Mouse (Mus musculus): ENCODE results near the gene Pde4d. TPM values are rescaled to one million over a fixed set of nuclear protein-coding genes. Genes with fewer than 3 reads are reported as not detected.

Gene Pde4d
- total RNA-seq, 2 experiments from 2014 or later: 72.4 to 79.0 TPM

- DNase-seq (ENCODE audit: low spot score in 2 of 2): no peak
Measured at GRCm38 (mm10) chr13:108554901-108555300, 105.2 kb downstream of the Pde4d start.

- no peak for DNase-seq (ENCODE audit: low spot score in 2 of 2)
Measured at GRCm38 (mm10) chr13:108596938-108597337, 147.2 kb downstream of the Pde4d start.

GRCm38 (mm10) chr13:108598673-108599072 lies 148.9 kb downstream of the Pde4d start:
- DNase-seq (ENCODE audit: low spot score in 2 of 2): no peak

DNA sequence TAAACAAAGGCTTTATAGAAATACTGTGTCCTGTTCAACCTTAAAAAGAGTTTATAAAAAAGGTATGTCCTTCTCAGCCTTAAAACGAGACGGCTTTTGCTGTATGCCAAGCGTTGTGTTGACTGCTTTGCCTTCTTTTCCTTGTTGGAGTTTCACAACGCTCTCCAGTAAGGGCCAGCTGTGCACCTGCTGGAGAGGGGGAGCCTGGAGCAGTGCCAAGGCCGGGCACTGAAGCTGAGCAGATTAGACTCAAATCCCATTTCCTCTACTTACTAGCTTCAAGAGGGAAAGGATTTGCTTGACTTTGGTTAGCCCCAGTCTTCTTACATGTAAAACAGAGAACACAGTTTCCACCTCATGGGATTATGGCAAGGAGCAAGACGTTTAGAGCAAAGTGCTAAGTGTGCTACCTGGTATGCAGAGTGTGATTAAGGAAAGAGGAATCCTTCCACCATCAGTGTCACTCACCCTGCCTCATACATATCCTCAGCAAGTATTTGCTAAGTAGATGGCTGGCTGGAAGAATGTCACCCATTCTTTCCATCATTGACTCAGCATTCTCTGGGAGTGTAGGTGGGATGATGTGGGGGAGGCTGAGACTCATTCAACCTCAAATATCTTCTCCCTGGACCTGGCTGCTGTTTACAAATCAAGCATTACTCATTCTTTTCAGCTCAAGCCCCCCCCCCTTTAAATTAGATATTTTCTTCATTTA lies 149.6 kb downstream of the Pde4d start:
- no peak for DNase-seq (ENCODE audit: low spot score in 2 of 2)

GRCm38 (mm10) chr13:108601021-108601420 lies 151.3 kb downstream of the Pde4d start:
- DNase-seq (ENCODE audit: low spot score in 2 of 2): no peak

DNA sequence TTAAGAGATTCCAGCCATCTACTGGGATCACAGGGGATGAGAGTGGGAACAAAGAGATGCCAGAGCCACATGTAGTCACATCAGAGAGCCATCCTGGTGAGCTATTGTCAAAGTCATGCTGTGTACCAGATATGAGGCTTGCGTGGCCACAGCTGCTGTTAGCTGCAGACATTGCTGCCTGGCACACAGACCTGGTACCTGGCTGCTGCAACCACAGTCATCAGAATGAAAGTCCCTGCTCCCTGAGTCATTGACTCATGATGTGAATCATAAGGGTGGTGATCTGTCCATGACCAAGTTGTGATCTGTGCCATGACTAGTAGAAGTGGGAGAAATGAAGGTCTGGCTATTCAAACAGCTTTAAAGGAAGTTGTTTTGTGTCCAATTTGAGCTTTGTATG lies 153.8 kb downstream of the Pde4d start:
- DNase-seq (ENCODE audit: low spot score in 2 of 2): no peak

- no peak for DNase-seq (ENCODE audit: low spot score in 2 of 2)
Measured at GRCm38 (mm10) chr13:108604213-108604612, 154.5 kb downstream of the Pde4d start.

- no peak for DNase-seq (ENCODE audit: low spot score in 2 of 2)
Measured at GRCm38 (mm10) chr13:108618207-108618606, 168.5 kb downstream of the Pde4d start.

GRCm38 (mm10) chr13:108622681-108623080 lies 172.9 kb downstream of the Pde4d start:
- no peak for DNase-seq (ENCODE audit: low spot score in 2 of 2)

DNA sequence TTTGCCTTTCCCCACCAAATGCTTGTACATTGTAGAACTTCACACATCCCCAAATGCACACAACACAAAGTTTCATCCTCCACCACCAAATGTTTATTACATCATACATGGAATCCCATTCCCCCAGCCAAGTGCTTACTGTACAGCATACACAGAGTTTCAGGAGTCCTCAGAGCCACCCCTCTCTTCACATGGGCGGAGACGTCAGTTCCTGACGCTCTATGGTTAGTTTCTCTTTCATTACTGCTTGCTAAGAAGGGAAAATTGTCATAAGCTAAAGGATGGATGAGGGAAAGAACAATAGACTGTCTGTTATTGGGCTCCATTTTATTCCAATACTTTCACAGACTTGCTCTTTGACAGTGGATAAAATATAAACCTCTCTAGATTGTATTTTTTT lies 174.2 kb downstream of the Pde4d start:
- DNase-seq (ENCODE audit: low spot score in 2 of 2): no peak

DNA sequence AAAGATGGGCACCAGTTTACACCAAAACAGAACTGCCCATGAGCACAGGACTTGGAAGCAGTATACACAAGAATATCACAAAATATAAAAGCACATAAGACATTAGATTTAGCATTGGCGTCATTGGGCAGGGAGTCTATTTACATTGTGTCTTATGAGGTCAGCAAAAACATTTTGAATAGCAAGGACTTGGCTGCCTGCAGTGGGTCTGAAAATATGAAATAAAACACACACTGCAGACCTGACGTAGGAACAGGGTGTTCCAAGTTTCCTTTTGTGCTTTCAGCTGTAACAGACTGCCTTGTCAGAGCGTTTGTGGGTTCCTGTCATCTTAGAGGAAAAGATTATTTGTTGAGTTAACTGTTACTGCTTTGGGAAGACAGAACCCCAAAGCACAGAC lies 176.4 kb downstream of the Pde4d start:
- DNase-seq (ENCODE audit: low spot score in 2 of 2): no peak

- DNase-seq (ENCODE audit: low spot score in 2 of 2): no peak
Measured at GRCm38 (mm10) chr13:108628501-108628900, 178.8 kb downstream of the Pde4d start.

DNA sequence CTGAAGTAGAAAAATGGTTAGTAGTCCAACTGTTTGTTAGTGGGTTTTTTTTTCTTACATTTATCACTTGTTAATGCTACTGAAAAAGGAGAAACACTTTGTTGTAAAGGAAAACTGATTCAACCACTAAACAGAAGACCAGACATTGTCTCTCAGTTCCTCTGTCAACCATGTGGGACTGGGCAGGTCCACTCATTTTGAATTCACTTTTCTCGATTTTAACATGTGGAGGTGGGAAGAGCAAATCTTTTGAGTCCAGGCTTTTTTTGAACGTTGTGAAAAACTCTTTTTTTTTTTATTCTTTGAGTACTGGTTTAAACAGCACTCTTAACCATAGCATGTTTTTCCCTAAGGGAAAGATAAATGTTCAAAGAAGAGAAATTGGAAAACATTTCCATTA lies 180.8 kb downstream of the Pde4d start:
- no peak for DNase-seq (ENCODE audit: low spot score in 2 of 2)

DNA sequence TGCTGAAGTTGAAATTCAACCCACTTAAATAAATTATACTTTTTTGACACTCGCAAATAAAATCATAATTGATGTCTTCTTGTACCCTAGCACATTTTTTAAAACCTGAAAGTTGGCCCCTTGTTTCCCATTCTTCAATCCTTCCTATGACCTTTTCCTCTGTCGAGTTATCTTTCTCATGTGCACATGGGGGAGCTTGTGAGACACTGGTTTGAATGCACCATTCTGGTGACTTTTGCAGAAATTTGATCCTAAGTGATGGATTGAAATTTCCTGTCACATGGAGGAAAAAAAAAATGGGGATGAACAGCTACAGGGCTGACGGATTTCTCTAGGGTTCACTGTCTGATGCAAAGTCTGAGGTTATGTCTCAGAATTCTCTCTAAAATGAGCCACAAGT lies 181.5 kb downstream of the Pde4d start:
- peak in 1 of 2 experiments; percentile 18 for DNase-seq (ENCODE audit: low spot score in 2 of 2)

- DNase-seq (ENCODE audit: low spot score in 2 of 2): peak in 1 of 2 experiments; percentile 25
Measured at GRCm38 (mm10) chr13:108636526-108636925, 186.8 kb downstream of the Pde4d start.

GRCm38 (mm10) chr13:108642259-108642658 lies 192.5 kb downstream of the Pde4d start:
- no peak for DNase-seq (ENCODE audit: low spot score in 2 of 2)

DNA sequence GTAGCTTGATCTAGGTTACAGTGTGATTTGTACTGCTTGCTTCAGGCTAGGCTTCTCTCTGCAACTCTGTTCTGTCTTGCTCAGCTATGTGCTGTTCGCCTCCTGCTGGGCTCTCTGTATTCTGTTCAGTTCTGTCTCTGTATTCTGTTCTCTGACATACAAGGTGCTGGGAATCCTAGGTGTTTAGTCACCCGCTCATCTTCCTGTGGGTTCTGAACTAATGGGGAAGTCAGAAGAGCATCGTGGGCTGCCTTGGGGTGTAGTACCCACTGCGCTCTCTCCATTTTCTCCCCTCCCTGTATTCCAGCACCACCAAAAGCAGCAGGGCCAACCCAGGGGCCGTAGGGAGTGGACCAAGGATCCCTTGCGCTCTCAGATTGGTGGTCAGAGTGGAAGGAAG lies 197.1 kb downstream of the Pde4d start:
- DNase-seq (ENCODE audit: low spot score in 2 of 2): no peak

DNA sequence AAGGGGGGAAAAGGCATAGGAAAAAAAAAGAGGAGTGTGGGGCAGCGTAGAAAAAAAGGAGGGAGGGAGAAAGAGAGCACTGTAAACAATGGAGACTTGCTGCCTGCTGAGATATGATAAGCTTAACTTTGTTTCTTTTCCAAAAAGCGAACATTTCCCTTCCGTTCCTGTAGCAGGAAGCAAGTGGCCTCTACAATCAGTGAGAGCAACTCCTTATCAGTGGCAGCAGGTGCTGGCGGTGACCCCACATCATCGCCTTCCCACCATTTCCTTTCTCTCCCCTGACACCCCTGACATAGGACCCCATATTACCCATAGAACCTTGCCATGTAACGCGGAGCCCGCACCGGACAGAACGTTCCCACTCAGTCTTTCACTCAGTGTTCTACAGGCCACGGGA lies 197.5 kb downstream of the Pde4d start:
- no peak for DNase-seq (ENCODE audit: low spot score in 2 of 2)

DNA sequence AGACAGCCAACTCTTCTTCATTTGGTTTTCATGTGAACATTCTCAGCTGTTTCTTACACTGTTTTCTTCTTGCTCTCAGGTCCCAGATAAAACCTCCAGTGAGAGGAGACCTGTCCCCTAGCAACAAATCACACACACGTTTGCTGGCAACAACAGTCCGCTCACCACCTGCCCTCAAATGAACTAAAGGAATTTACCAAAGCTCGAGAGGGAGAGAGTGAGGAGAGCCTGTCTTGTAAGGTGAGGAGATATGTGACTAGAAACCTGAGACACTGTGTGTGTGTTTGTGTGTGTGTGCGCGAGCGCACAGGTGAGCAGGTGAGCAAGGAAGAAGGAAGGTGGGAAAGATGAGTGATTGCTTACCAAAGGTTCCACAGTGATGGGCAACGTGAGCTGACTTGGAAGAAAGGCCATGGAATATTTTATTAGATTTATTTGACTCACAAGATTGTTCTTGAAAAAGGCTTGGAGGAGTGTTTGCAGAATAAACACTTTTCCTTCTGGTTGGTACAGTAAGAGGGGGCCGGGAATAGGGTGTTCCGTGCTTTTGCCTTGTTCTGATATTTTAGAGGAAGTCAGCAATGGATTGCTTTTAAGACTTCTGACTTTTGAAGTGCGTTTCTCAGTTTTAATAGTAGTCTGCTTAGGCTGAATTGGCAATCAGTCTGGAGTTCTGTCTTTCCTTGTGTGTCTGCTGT lies 204.4 kb downstream of the Pde4d start:
- peak in 1 of 2 experiments; percentile 7 for DNase-seq (ENCODE audit: low spot score in 2 of 2)

GRCm38 (mm10) chr13:108666579-108666978 lies 216.8 kb downstream of the Pde4d start:
- DNase-seq (ENCODE audit: low spot score in 2 of 2): no peak

DNA sequence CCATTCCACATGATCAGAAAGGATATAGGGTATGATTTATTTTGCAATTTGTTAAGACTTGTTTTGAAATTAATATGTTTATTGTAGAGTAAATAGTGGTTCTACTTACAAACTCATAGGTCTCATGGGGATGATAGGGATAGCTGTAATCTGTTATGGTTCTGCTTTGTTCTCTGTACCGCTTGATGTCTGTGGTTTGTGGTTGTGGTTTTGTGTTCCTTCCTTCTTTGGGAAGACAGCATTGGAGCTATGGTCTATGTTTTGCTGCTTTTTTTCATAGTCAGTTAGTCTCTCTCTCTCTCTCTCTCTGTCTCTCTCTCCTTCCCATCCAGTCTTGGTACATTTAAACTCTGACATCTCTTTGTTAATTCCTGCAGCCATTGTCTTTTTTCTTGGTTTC lies 217.3 kb downstream of the Pde4d start:
- no peak for DNase-seq (ENCODE audit: low spot score in 2 of 2)

DNA sequence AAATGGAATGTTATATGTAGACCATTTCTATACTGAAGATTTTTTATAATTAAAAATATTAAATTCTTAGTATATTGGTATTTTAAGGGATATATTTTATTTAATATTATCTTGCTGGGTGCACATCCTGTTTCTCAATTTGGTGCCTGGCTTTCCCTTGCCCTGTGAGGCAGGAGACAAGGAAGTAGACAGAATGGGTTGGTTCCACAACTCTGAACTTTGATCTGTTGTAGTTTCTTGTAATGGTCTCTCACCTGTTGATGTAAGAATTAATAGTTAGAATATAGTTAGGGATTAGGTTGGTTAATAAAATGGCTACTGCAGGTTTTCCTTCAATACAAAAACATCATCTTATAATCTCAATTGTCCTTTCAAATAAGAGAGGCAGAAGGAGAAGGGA lies 227.3 kb downstream of the Pde4d start:
- DNase-seq (ENCODE audit: low spot score in 2 of 2): no peak

DNA sequence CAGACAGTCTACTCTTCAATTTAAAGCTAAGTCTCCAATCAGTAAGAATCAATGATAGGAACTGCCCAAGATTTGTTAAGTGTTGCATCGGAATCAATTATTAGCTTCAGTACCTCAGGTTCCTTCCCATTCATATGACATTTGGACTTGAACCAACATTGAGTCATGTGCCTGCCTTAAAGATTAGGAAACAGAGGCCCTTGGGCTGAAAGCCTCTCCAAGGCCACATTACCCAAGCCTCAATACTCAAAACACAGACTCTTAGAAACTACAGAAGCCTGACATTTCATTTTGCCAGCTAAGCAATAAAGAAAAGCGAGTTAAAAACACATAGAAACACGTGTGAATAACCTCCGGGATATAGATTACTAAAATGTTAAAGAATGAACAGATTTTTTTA lies 233.3 kb downstream of the Pde4d start:
- DNase-seq (ENCODE audit: low spot score in 2 of 2): no peak
